Mouse (Mus musculus): ENCODE results near the gene Slc44a2.

- TF ChIP-seq EP300 (IDR thresholded peaks at IDR 0.05; ENCODE audit: low read depth) (no peak), CTCF (IDR thresholded peaks at IDR 0.05; ENCODE audit: low read depth) (no peak)
Observed at GRCm38 (mm10) chr9:21340411-21340810, 19.9 kb downstream of the Slc44a2 start.
